Mouse (Mus musculus) hindbrain, embryonic 11.5 days (tissue): ENCODE results near the gene Galnt16. TPM values are rescaled to one million over a fixed set of nuclear protein-coding genes. Genes with fewer than 3 reads are reported as not detected.

Experiments used
- ATAC-seq: fragments of 200-750 bp; cut with Nextera tagmentation; 2 replicates; pipeline ENCODE4 v1.8.0; 2017; ENCODE audit warnings: mild to moderate bottlenecking, moderate TSS enrichment, moderate library complexity; ENCODE audit not compliant: low FRiP score
- DNase-seq: peaks from one replicate; pipeline ENCODE4 v3.0.0-alpha.2; 2015; ENCODE audit warnings: low spot score
- H3K27ac ChIP-seq: fragments of 300-500 bp; sonication (generic); 2 replicates; pipeline ENCODE4 v1.5.1; 2014; ENCODE audit warnings: mild to moderate bottlenecking, low read depth, low read length
- H3K27me3 ChIP-seq: fragments of 300-500 bp; sonication (generic); 2 replicates; pipeline ENCODE4 v1.6.1; 2014; ENCODE audit warnings: mild to moderate bottlenecking, low read length, moderate library complexity, mixed read lengths; ENCODE audit not compliant: control insufficient read depth, insufficient read depth
- H3K36me3 ChIP-seq: fragments of 300-500 bp; sonication (generic); 2 replicates; pipeline ENCODE4 v1.6.1; 2014; ENCODE audit warnings: mild to moderate bottlenecking, low read length, moderate library complexity, mixed read lengths; ENCODE audit not compliant: control insufficient read depth, insufficient read depth
- H3K4me1 ChIP-seq: fragments of 300-500 bp; sonication (generic); replicated peaks from 2 replicates; pipeline ENCODE4 v1.6.1; 2014; ENCODE audit warnings: low read length, mixed read lengths; ENCODE audit not compliant: control insufficient read depth, insufficient read depth
- H3K4me2 ChIP-seq: fragments of 300-500 bp; sonication (generic); replicated peaks from 2 replicates; pipeline ENCODE4 v1.6.1; 2014; ENCODE audit warnings: mild to moderate bottlenecking, low read depth, low read length
- H3K4me3 ChIP-seq: fragments of 300-500 bp; sonication (generic); 2 replicates; pipeline ENCODE4 v1.5.1; 2014; ENCODE audit warnings: low read depth, low read length
- H3K9ac ChIP-seq: fragments of 300-500 bp; sonication (generic); 2 replicates; pipeline ENCODE4 v1.6.1; 2014; ENCODE audit warnings: low read depth, low read length
- H3K9me3 ChIP-seq: fragments of 300-500 bp; sonication (generic); 2 replicates; pipeline ENCODE4 v1.6.1; 2016; ENCODE audit warnings: low read length; ENCODE audit not compliant: control insufficient read depth
- WGBS: fragments of 180-500 bp; shearing (Covaris S2); extraction: QIAGEN DNeasy Blood & Tissue Kit; methylation state at CpG from one replicate; pipeline ENCODE4 v1.1.7; 2014; 5-methylcytosine and 5-hydroxymethylcytosine counted together
- polyA plus RNA-seq: library from polyadenylated mRNA; unstranded; fragments of >200 nt; fragmentation: Nextera tagmentation; extraction: Ambion mirVana; gene quantifications from 2 replicates; pipeline ENCODE4 v1.2.1, GENCODE M21; 2014

Gene Galnt16
- polyA plus RNA-seq, 1 experiment from 2014 or later = 9.1 TPM

GRCm38 (mm10) chr12:80595566-80595965, 77.5 kb downstream of the Galnt16 start:
- H3K4me3 ChIP-seq = no peak overlapping the region
- H3K4me2 ChIP-seq = no peak overlapping the region
- no peak overlapping the region for H3K9ac ChIP-seq
- DNase-seq (no peak), ATAC-seq (no peak)
- no peak overlapping the region for H3K27ac ChIP-seq
- 95% methylated on average over 4 of the region's 4 CpGs for WGBS
- H3K9me3 ChIP-seq = no peaks in the 10 kb centered on the region
- no peaks in the 10 kb centered on the region; the same call in 1 of the 2 replicates for H3K4me1 ChIP-seq
- H3K27me3 ChIP-seq = no peaks in the 10 kb centered on the region
- no peaks in the 10 kb centered on the region for H3K36me3 ChIP-seq

- no peak overlapping the region for H3K4me2 ChIP-seq
- H3K36me3 ChIP-seq = no peaks in the 10 kb centered on the region
- H3K4me3 ChIP-seq = no peak overlapping the region
- no peak overlapping the region for H3K9ac ChIP-seq
- H3K27me3 ChIP-seq = no peaks in the 10 kb centered on the region
- WGBS = 95% methylated on average over 4 of the region's 4 CpGs
- H3K9me3 ChIP-seq = no peaks in the 10 kb centered on the region
- no peaks in the 10 kb centered on the region; the same call in 1 of the 2 replicates for H3K4me1 ChIP-seq
- H3K27ac ChIP-seq = no peak overlapping the region
- ATAC-seq = no peak
- DNase-seq = no peak
Observed at GRCm38 (mm10) chr12:80595968-80596367, 77.9 kb downstream of the Galnt16 start.

- H3K4me1 ChIP-seq = no peaks in the 10 kb centered on the region; the same call in 1 of the 2 replicates
- H3K9me3 ChIP-seq = no peaks in the 10 kb centered on the region
- H3K27me3 ChIP-seq = no peaks in the 10 kb centered on the region
- H3K4me3 ChIP-seq = no peak overlapping the region
- H3K36me3 ChIP-seq = no peaks in the 10 kb centered on the region
- no peak for ATAC-seq
- DNase-seq = no peak
- H3K9ac ChIP-seq = no peak overlapping the region
- WGBS = 32% methylated on average over 7 of the region's 7 CpGs
- H3K27ac ChIP-seq = no peak overlapping the region
- no peak overlapping the region for H3K4me2 ChIP-seq
Observed at GRCm38 (mm10) chr12:80598236-80598635, 80.2 kb downstream of the Galnt16 start.

- Histone ChIP-seq H3K27me3 (no peaks in the 10 kb centered on the region), H3K9me3 (no peaks in the 10 kb centered on the region), H3K27ac (no peak overlapping the region), H3K4me2 (no peak overlapping the region), H3K4me3 (no peak overlapping the region), H3K9ac (0 out of 2 replicates have a peak overlapping the region, but pooled peaks have one; percentile 31), H3K36me3 (no peaks in the 10 kb centered on the region), H3K4me1 (no peaks in the 10 kb centered on the region; the same call in 1 of the 2 replicates)
- no peak for DNase-seq
- no peak for ATAC-seq
- 38% methylated on average over 6 of the region's 6 CpGs for WGBS
Observed at GRCm38 (mm10) chr12:80598756-80599155, 80.7 kb downstream of the Galnt16 start.

GRCm38 (mm10) chr12:80601597-80602269, 83.7 kb downstream of the Galnt16 start:
- H3K4me1 ChIP-seq = no peaks in the 10 kb centered on the region; the same call in 1 of the 2 replicates
- H3K4me3 ChIP-seq = no peak overlapping the region
- H3K4me2 ChIP-seq = no peak overlapping the region
- DNase-seq (no peak), ATAC-seq (no peak)
- 84% methylated on average over 9 of the region's 9 CpGs for whole genome bisulfite sequencing
- H3K36me3 ChIP-seq = no peaks in the 10 kb centered on the region
- no peak overlapping the region for H3K9ac ChIP-seq
- H3K9me3 ChIP-seq = no peaks in the 10 kb centered on the region
- no peak overlapping the region for H3K27ac ChIP-seq
- no peaks in the 10 kb centered on the region for H3K27me3 ChIP-seq

GRCm38 (mm10) chr12:80602432-80602831, 84.4 kb downstream of the Galnt16 start:
- ATAC-seq (no peak), DNase-seq (no peak)
- no peaks in the 10 kb centered on the region for H3K36me3 ChIP-seq
- H3K9me3 ChIP-seq = no peaks in the 10 kb centered on the region
- H3K4me1 ChIP-seq = no peaks in the 10 kb centered on the region; the same call in 1 of the 2 replicates
- no peak overlapping the region for H3K9ac ChIP-seq
- H3K27me3 ChIP-seq = no peaks in the 10 kb centered on the region
- no peak overlapping the region for H3K4me3 ChIP-seq
- no peak overlapping the region for H3K27ac ChIP-seq
- whole genome bisulfite sequencing = 91% methylated on average over 5 of the region's 5 CpGs
- no peak overlapping the region for H3K4me2 ChIP-seq

GRCm38 (mm10) chr12:80603566-80603965, 85.5 kb downstream of the Galnt16 start:
- 60% methylated on average over 4 of the region's 4 CpGs for WGBS
- no peak overlapping the region for H3K27ac ChIP-seq
- H3K4me3 ChIP-seq = no peak overlapping the region
- H3K36me3 ChIP-seq = no peaks in the 10 kb centered on the region
- H3K9ac ChIP-seq = no peak overlapping the region
- no peaks in the 10 kb centered on the region for H3K9me3 ChIP-seq
- DNase-seq (no peak), ATAC-seq (no peak)
- no peaks in the 10 kb centered on the region for H3K27me3 ChIP-seq
- H3K4me1 ChIP-seq = no peaks in the 10 kb centered on the region
- no peak overlapping the region for H3K4me2 ChIP-seq

- Histone ChIP-seq H3K36me3 (no peaks in the 10 kb centered on the region), H3K4me2 (no peak overlapping the region), H3K9ac (no peak overlapping the region), H3K27me3 (no peaks in the 10 kb centered on the region), H3K4me1 (no peaks in the 10 kb centered on the region), H3K4me3 (no peak overlapping the region), H3K9me3 (no peaks in the 10 kb centered on the region), H3K27ac (no peak overlapping the region)
- no peak for ATAC-seq
- 90% methylated on average over 2 of the region's 2 CpGs for WGBS
- no peak for DNase-seq
Observed at GRCm38 (mm10) chr12:80604218-80604617, 86.1 kb downstream of the Galnt16 start.

- Histone ChIP-seq H3K4me3 (no peak overlapping the region), H3K4me1 (no peaks in the 10 kb centered on the region), H3K27me3 (no peaks in the 10 kb centered on the region), H3K27ac (no peak overlapping the region), H3K9ac (no peak overlapping the region), H3K9me3 (no peaks in the 10 kb centered on the region), H3K4me2 (no peak overlapping the region), H3K36me3 (no peaks in the 10 kb centered on the region)
- DNase-seq (no peak), ATAC-seq (no peak)
- 83% methylated on average over 1 of the region's 1 CpGs for WGBS
Observed at GRCm38 (mm10) chr12:80608576-80608975, 90.5 kb downstream of the Galnt16 start.
